Mouse (Mus musculus) spleen, postnatal 10 days (tissue): Measurements from ENCODE around the gene Dusp22.
A peak's percentile ranks its signal among the peaks of the same experiment; 100 is the strongest.

ENCODE experiments used
- DNase-seq, 2 experiments: peaks; one replicate each; pipeline ENCODE4 v3.0.0; 2021 to 2022; ENCODE audit warnings: low spot score in 2 of 2

The Dusp22 gene

DNA sequence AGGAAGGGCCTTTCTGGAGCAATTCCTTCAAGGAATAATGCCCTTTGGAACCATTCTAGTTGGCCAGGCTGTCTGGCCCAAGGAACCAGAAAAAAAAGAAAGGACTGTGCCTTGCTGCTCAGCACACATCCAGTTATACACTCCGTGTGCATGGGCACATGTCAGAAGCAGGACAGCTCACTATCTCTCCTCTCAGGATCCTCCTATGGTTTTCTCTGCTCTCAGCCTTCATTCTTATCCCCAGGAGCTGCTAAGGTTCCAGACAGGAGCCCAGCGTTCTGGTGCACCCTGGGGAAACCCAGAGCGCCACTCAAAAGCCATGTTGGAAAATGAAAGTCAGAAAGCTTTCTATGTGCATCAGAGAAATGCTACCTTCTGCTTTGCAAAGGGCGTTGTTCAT, 55.8 kb downstream of the Dusp22 start:
- no peak for DNase-seq

DNA sequence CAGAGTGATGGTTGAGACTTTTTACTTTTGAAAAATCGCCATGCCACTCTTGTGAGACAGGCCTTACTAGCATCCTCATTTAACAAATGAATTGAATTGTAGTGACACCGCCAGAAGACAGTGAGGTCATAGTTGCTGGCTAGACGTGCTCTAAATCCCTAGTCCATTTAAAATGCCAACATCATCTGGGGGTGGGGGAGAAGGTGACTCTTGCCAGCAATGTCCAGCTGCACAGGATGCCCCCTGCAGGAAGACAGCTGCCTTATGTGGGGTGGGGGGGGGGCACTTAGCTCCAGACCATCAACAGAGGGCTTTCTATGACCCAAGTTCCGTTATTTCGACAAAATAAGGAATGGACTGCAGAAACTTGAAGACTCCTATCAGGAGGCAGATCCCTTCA, 56.8 kb downstream of the Dusp22 start:
- DNase-seq = no peak

DNA sequence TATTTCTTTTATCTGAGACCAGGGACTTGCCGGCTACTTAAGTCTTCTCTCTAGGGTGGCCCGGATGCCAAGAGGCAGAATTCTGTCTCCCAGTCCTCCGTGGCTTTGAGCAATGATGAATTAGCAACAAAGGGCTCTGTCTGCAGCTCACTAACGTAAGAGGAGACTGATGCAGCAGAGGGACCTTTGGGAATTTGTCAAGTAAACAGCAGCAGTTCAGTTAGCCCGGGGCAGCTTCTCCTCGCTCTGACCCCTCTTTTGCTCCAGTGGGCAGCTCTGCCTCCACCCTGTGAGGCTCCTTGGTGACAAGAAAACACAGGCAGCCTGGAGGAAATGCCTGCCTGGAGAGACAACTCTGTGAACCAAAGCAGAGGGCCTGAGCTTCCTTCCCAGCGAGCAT, 62.8 kb downstream of the Dusp22 start:
- DNase-seq = no peak

DNA sequence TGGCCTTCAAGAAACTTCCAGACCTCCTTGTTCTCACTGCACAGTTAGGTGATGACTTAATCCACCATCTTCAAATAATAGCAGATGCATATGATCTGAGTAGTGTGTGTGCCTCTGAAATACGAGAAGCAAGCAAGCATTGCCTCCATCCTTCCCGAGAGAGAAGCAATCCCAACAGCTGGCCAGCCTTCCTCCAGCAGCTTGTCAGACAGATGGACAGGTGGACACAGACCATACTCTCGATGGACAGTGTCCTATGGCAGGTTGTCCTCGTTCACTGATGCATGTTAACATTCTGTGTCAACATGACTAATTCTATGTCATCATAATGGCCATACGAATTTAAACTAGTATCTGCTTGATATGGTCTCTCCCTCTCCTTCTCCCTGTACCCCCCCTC, 63.5 kb downstream of the Dusp22 start:
- DNase-seq = no peak

DNA sequence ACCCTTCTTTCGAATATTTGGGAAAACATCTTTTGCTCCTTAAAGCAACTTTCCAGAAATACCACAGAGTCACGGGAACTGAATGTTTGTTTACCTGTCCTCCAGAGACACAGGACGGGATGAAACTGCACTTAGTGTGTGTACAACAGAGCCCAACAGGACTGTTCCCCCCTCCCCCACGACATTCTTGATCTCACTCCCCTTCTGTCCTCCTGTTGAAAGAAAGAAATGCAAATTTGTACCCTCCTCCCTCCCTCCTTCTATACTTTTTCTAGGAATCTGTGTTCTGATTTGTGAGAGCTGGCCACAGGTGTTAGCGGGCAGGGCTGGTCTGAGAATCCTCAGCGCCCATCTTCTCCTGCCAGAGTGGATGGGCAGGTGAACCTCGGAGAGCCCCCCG, 64.1 kb downstream of the Dusp22 start:
- no peak for DNase-seq

DNA sequence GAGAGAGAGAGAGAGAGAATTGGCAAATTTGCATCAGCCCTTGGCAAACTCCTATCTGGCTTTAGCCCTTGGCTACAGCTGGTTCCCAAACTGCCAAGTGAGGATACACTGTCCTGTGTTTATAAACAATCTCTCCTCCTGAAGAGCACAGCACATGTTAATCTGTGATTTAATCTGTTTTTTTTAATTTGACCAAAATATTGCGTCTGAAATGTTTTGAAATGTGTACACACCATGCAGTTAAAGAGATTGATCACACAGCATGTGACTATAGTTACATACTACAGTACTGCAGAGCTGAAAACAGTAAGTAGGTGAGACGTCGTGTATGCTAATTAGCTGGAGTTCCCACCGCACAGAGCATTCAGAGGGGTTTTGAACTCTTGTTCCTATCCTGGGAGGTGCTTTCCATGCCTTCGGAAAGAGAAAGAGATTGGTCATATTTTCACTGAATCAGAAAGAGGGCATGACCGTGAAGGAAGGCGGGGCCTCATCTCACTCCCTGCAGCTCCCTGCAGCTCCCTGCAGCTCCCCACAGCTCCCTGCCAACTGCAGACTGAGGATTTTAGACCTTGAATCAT, 65.0 kb downstream of the Dusp22 start:
- no peak for DNase-seq

DNA sequence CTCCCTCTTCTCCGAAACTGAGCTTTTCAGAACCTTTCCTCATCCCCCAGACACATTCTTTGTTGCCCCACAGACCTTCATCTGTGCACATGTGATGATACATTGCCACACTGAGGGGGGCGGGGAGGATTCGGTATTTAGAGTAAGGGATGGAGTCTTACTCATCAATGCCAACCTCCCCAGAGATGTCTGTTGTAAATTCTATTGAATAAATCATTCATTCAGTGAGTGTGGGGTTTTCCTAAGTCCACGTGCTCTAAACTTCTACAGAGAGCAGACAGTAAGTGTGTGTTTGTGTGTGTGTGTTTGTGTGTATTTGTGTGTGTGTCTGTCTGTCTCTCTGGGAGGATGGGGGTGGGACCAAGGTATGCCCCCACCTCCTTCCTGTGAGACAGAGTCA, 67.1 kb downstream of the Dusp22 start:
- DNase-seq = no peak

DNA sequence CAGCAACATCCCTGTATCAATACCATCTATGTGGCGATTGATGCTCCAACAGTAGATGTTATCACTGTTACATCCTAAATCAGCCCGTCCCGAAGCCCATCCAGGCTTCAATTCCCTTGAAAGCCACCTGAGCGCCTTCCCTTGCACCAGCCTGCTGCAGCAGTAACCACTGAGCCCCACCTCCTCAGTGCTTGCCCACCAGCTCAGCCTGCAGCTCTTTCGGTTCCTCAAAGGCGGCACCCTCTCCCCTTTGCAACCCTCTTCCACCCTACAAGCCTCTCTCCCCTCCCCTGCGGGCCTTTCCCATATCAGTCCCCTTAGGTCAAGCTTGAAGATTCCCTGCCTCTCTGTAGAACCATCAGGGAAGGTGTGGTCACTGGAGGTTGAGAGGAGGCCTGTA, 68.4 kb downstream of the Dusp22 start:
- DNase-seq = peak in 1 of 2 experiments; percentile 50

DNA sequence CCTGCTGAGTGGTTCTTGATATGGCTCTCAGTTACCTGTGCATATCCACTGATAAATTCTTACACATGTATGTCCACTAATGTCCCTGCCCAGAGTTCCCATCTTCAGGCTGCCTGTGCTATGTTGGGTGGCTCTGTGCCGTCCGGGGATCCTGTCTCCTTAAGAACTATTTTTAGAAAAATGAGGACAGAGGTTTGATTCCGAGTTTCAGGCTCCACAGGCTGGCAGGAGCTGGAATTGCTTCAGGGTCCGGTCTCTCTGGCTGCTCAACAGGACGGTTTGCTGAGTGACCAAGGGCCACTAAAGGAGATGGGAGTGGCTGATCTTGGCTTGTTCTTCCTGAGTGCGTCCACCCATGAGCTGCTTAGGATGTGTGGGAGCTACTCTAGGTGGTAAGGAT, 69.4 kb downstream of the Dusp22 start:
- no peak for DNase-seq

DNA sequence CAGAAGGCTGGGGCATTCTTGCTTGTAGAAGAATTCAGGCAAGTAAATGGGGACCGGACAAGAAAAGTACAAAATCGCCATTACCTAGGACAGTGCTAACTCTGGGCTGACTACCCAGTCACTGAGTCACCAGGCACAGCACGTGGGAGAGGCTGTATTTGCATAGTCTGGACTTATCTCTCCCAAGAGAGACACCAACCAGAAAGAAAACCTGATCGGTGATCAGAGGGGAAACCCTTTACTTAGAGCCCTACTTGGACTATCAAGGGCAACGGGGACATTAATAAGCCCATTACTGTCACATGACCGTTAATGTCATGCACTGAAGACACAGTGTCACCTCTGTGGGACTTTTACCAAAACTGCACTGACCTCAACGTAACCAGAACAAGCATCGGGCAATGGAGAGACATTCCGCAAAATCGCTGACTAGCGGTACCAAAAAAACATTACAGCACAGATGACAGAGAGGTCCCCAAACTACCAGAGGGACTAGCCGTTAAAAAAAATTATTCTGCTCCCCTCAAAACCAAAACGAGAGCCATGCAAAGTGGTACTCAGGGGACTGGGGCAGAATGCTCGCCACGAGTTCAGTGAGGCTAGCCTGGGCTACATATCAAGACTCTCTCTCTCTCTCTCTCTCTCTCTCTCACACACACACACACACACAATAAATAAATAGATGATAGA, 70.5 kb downstream of the Dusp22 start:
- DNase-seq = no peak

DNA sequence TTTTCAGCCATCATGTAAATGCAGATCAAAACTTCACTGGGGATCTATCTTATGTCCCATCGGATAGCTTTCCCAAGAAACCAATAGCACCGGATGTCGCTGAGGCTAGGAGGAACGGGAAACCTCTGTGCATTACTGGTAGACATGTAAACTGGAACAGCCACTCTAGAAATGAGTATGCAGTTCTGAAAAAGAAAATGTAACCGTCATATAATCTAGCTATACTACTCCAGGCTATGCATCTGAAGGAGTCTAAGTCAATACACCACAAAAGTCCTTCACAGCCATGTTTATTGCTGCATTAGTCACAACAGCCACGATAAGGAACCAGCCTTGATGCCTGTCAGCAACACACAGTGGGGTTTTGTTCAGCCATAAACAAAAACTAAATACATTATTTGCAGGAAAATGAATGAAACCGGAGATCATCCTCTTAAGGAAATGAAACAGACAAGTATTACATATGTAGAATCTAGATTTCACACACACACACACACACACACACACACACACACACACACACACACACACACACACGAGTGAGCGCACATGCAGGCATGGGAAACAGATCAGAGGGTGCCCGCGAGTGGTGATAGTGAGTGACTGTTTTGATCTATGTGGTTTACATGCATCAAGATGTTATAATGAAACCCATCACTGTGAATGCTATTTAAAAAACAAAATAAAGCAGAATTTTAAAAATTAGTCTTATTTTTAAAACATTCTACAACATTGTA, 73.1 kb downstream of the Dusp22 start:
- no peak for DNase-seq

DNA sequence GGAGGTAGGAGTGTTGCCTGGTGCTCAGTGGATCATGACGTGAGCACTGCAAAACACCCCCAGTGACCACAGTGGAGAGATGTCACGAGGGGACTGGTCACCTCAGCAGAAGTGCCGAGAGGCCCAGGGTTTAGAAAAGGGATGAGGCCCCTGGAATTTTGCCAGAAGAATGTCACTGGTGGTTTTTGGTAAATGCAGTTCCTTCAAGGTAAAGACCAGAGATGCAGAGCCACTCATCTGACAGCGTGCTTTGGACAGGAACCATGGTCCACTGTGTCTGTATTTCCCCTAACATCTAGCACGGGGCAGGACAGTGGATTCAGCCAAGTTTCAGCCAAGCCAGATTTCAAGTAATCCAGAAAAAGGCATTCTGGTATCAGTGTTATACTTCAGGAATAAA, 76.9 kb downstream of the Dusp22 start:
- no peak for DNase-seq

DNA sequence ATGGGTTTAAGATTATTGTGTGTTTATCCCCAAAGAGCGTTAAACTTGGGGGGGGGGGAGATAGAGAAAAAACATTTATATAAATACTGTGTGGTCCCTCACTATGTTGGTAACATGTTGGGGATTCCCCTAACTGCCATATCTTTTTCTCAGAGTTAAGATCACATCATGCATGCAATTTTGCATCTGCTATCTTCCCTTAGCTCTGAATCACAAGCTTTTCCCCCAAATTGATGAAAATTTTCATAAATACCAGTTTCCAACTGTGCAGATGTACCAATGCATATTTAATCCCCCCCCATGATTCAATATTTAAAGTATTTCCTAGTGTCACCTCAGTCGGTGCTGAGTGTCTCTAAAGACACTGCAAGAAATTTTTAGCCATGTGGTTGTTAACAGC, 77.5 kb downstream of the Dusp22 start:
- DNase-seq = no peak

DNA sequence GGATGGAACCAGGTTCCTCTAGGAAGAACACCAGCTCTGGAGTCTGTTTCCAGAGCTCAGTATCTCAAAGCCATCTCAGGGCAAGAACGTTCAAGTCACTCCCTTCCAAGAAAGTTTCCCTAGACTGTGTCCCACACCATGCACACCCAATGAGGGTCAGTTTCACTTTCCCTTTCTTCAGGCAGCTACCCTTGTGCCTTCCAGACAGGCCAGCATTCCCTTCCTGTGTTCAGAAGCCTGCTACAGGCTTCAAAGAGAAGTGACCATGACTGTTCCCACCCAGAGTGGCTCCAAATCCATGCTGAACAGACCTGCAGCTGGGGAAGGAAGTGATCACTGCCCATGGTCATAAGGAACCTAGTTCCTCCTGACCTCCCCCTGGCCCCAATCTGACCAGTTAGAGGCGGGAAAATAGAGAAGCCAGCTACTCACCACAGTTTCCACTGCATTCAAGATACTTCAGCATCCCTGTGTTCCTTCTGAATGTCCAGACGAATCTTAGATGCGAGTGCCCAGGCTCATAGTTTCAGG, 78.6 kb downstream of the Dusp22 start:
- DNase-seq = no peak

DNA sequence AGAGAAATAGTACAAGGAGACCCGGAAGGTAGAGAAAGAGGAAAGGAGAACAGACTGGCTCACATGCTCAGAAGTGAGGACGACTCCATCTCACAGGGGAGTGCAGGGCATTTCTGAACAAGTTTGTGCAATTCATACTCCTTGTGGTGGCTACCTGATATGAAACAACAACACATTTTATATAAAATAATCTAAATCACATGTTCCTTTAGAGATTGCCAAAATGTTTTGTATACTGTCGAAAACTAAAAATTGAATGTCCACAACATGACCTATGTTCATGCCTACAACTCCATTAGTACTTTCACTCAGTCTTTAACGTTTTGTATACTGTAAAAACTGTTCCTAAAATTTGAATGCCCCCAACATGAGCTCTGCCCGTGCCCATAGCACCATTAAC, 81.4 kb downstream of the Dusp22 start:
- no peak for DNase-seq

DNA sequence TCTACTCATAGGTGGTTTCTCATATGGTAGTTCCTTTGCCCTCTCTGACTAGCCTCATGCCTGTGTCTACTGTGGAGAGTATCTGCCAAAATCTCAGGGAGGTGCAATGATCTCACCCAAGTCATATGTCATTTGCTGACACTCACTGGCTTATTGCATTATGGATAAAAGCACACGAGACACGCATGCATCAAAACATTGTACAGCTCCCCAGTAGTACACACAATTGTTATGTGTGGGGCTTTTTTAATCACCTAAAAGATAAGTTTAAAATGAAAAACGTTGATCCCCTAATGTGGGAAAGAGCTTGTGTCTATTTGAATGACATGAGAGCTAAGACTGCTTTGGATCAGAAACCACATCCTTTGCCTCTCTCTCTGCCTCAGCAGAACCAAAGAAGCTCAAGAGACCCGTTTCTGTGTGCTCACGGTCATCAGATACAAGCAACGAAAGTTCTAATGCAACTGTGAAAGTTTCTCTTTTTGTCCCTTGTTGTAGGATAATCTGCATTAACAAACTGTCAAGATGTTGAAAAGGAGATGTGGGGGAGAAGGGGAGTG, 82.7 kb downstream of the Dusp22 start:
- DNase-seq = no peak

DNA sequence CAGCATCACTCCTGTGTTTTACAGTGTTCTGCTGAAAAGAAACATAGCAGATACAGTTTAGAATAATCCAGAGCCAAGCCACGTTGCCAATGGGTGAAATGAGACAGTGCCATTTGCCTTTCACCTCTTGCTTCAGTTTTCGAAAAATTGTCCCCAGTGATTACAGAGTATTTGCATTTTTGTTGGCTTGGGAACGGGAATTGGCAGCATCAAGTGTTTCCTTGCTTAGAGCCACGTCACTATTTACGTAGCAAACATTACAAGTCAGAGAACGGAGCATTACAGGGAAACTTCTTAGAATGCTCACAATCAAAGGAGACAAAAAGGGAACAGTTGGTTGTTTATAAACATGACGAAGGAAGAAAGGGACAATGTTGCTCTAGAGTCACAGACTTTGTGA, 85.3 kb downstream of the Dusp22 start:
- no peak for DNase-seq

DNA sequence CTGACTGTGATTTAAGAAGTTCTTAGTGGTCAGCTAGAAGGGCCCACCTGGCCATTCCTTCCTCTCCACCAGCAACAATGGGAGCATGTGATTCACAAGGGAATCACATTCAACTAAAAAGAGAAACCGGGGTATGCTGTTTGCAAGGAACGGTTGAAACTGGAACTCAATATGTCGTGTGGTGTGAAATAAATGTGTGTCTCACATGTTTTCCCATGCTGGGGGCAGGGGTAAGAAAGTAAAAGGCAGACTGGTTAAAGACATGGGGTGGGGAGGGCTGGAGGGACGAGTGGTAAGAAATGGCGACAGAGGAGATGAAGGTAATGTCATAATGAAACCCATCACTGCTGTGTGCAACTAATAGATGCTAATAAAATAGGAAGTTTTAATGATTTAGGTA, 87.3 kb downstream of the Dusp22 start:
- DNase-seq = peak in 1 of 2 experiments; percentile 3

DNA sequence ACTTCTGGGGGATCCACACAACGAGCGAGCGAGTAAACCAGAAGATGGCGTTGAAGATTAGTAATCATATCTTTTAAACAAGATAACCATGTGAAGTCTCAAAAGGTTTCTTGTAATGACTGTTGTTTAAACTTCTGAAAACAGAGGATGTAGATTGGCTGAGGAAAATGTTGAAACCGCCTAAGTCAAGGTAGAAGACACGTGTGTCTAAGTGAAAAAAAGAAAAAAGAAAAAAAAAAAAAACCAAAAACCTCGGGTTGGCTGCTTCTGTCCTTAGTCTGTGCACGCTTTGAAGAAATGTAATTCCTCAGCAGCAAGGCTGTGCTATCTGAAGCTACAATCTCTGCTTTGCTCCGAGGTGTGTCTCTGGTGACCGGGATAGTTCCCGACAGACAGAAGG, 87.7 kb downstream of the Dusp22 start:
- DNase-seq = peak in 1 of 2 experiments; percentile 7

DNA sequence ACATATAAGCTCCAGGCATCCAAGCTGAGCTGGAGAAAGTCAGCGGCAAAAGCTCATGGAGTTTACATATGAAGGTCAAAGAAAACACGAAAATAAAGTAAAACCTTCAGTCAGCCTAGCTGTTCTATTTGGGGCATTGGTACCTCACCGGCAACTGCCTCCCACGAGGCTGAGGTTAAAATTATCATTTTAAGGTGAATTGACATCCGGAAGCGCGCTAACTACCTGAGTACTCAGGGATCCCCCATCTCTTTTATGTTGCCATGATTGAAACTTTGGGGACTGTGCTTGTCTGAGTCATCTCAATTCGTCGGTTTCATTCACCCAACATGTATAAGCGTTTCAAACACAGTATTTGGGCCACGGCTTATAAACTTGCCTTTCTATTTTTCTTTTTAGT, 88.5 kb downstream of the Dusp22 start:
- peak in 1 of 2 experiments; percentile 8 for DNase-seq

DNA sequence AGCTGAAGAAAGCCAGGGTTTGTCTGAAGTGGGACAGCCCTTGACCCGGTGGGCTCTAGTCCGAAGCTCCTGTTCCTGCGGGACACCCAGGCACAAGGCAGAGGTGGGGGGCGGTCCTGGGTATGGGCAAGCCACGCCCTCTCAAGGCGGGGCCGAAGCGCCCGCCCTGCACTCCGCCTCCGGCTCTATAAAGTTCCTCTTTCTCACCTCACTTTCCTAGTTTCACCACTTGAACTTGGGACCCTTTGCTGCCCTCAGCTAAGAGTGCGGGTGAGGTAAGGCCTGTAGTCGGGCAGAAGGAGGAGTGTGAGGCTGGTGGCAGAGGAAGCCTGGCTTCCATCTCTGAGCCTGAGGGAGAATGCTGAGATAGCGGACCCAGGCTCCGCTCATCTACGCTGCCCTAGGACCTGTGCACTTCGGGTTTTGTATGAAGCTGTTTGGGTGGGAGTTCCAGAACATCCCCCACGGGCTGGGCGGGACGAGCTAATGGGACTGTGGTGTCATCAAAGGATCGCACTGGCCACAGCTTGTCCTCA, 89.3 kb downstream of the Dusp22 start, which contains the start of gene Irf4:
Irf4 (plus strand) TSS at position 206 of the 536 bp plus-strand sequence.
- DNase-seq = peak; percentile 48 to 76

DNA sequence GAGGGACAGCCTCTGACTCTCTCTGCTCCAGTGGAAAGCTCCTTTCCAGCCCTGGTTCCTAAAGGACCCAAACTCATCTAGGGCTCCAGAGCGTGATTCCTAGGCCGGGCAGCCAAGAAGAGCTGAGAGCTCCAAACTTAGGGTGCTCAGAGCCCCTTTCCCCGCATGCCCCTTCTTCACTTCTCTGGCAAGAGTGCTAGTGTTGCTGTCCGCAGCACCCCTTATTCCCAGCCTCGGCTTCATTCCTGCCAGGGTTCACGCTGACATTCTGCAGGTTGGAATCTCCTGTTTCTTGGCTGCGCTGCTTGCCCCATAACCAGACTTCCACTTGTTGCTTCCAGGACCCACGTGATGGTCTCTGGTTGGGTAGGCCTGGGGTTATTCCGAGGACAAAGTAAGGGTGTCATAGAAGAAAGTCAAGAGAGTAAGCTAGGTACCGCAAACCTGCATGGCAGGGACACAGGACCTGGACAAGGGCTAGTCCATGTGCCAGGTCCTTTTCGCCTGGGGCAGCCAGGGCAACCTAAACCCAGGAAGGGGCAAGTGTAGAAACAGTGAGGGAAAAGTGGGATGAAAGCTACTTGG, 89.8 kb downstream of the Dusp22 start:
- peak in 1 of 2 experiments; percentile 13 for DNase-seq
